In genomic region chr17:65662662-65663061, GRCm38 (mm10) we compare ENCODE assay signal across 28 mouse cellular contexts. TPM values are rescaled to one million over a fixed set of nuclear protein-coding genes. Genes with fewer than 3 reads are reported as not detected.
DNase-seq lines count a peak whose midpoint lies in the region; ATAC-seq and TF ChIP-seq lines count a peak whose summit lies in the region.
"Had no signal": no experiment of that assay in that cellular context is flagged by ENCODE, and none has a peak within 500 bp of the region (broad histone marks: within the 10 kb centered on the region; RNA-seq: fewer than 3 reads in every experiment).

No protein-coding gene starts in this region.

- no peak for TF ChIP-seq CTCF in testis, adult 2 months (IDR thresholded peaks at IDR 0.05; ENCODE audit: control insufficient read depth, insufficient read depth, insufficient replicate concordance, low read depth, low read length)
- no peak for TF ChIP-seq CTCF in bone marrow macrophage, adult 2 months (IDR thresholded peaks at IDR 0.05; ENCODE audit: low read depth, low read length)

- no peak for TF ChIP-seq POLR2A in testis, adult 2 months (IDR thresholded peaks at IDR 0.05; ENCODE audit: control insufficient read depth, low read depth, low read length)
- TF ChIP-seq POLR2A in bone marrow macrophage, adult 2 months (IDR thresholded peaks at IDR 0.05; ENCODE audit: borderline replicate concordance, low read depth, low read length): no peak

- ATAC-seq in liver, embryonic 15.5 days (ENCODE audit: insufficient read depth): no peak
- ATAC-seq in forebrain, embryonic 12.5 days (ENCODE audit: low FRiP score): no peak
- ATAC-seq: forebrain, embryonic 15.5 days; hindbrain, embryonic 16.5 days; intestine, embryonic 15.5 days; midbrain, embryonic 13.5 days; Patski had no signal

- H3K27ac ChIP-seq in testis, adult 2 months (ENCODE audit: control insufficient read depth, insufficient read depth, low read depth, low read length): peak overlapping the region; percentile 65
- H3K27ac ChIP-seq in bone marrow macrophage, adult 2 months (ENCODE audit: insufficient read depth, low read depth, low read length): peak overlapping the region; percentile 60
- peak overlapping the region; percentile 81; the same call in 1 of the 2 replicates for H3K27ac ChIP-seq in liver, embryonic 15.5 days (replicated peaks)
- H3K27ac ChIP-seq in forebrain, embryonic 12.5 days: no peak overlapping the region
- H3K27ac ChIP-seq: embryonic facial prominence, embryonic 12.5 days; forebrain, embryonic 15.5 days; hindbrain, embryonic 10.5 days; intestine, embryonic 15.5 days; limb, embryonic 10.5 days; midbrain, embryonic 13.5 days; neural tube, embryonic 12.5 days had no signal

- no peak overlapping the region for H3K4me2 ChIP-seq in liver, embryonic 15.5 days
- no peak overlapping the region for H3K4me2 ChIP-seq in forebrain, embryonic 12.5 days
- H3K4me2 ChIP-seq: embryonic facial prominence, embryonic 12.5 days; forebrain, embryonic 15.5 days; heart, embryonic 12.5 days; intestine, embryonic 15.5 days; midbrain, embryonic 13.5 days; neural tube, embryonic 12.5 days had no signal

- no peaks in the 10 kb centered on the region for H3K9me3 ChIP-seq in liver, embryonic 15.5 days (replicated peaks)
- no peaks in the 10 kb centered on the region for H3K9me3 ChIP-seq in forebrain, embryonic 12.5 days
- H3K9me3 ChIP-seq: embryonic facial prominence, embryonic 12.5 days; forebrain, embryonic 15.5 days; heart, embryonic 12.5 days; hindbrain, embryonic 10.5 days; intestine, embryonic 15.5 days; limb, embryonic 10.5 days; midbrain, embryonic 13.5 days; neural tube, embryonic 12.5 days had no signal

- no peaks in the 10 kb centered on the region for H3K27me3 ChIP-seq in testis, adult 2 months (ENCODE audit: control insufficient read depth, insufficient read depth, low read length)
- H3K27me3 ChIP-seq in liver, embryonic 15.5 days: no peaks in the 10 kb centered on the region
- H3K27me3 ChIP-seq in forebrain, embryonic 12.5 days: no peaks in the 10 kb centered on the region
- H3K27me3 ChIP-seq: embryonic facial prominence, embryonic 12.5 days; forebrain, embryonic 15.5 days; heart, embryonic 12.5 days; intestine, embryonic 15.5 days; midbrain, embryonic 13.5 days; neural tube, embryonic 12.5 days; Patski had no signal

- H3K4me1 ChIP-seq in testis, adult 2 months (ENCODE audit: control insufficient read depth, insufficient read depth, low read length): peaks cover 5% of the 10 kb centered on the region
- H3K4me1 ChIP-seq in bone marrow macrophage, adult 2 months (ENCODE audit: control insufficient read depth, insufficient read depth, low read length): peaks cover 23% of the 10 kb centered on the region
- peaks cover 31% of the 10 kb centered on the region for H3K4me1 ChIP-seq in liver, embryonic 15.5 days (replicated peaks)
- H3K4me1 ChIP-seq in forebrain, embryonic 12.5 days: no peaks in the 10 kb centered on the region
- H3K4me1 ChIP-seq: forebrain, embryonic 15.5 days; intestine, embryonic 15.5 days; midbrain, embryonic 13.5 days; neural tube, embryonic 12.5 days had no signal

- no peak overlapping the region for H3K4me3 ChIP-seq in testis, adult 2 months (ENCODE audit: control insufficient read depth, low read depth, low read length)
- no peak overlapping the region for H3K4me3 ChIP-seq in bone marrow macrophage, adult 2 months (ENCODE audit: insufficient read depth, low read length)
- H3K4me3 ChIP-seq in liver, embryonic 15.5 days (replicated peaks): no peak overlapping the region
- H3K4me3 ChIP-seq in forebrain, embryonic 12.5 days (replicated peaks): no peak overlapping the region
- H3K4me3 ChIP-seq: embryonic facial prominence, embryonic 12.5 days; erythroblast, embryonic 14.5 days; forebrain, embryonic 15.5 days; heart, embryonic 12.5 days; hindbrain, embryonic 10.5 days; intestine, embryonic 15.5 days; limb, embryonic 10.5 days; midbrain, embryonic 13.5 days; neural tube, embryonic 12.5 days had no signal

- DNase-seq in testis, postnatal 14 days (ENCODE audit: low spot score): no peak
- DNase-seq in MN1 (ENCODE audit: low spot score): no peak
- DNase-seq in thymus, postnatal 36 days: no peak
- DNase-seq: adrenal gland, adult 2 months; cerebellum, adult 18-20 months; cerebellum, postnatal 14 days; heart, postnatal 10 days; kidney, adult 8-10 months; kidney, postnatal 25 days; right cerebral cortex, postnatal 14 days; thymus, postnatal 4 days had no signal

- H3K9ac ChIP-seq in liver, embryonic 15.5 days: no peak overlapping the region
- H3K9ac ChIP-seq in forebrain, embryonic 12.5 days: no peak overlapping the region
- H3K9ac ChIP-seq: embryonic facial prominence, embryonic 12.5 days; forebrain, embryonic 15.5 days; heart, embryonic 12.5 days; intestine, embryonic 15.5 days; midbrain, embryonic 13.5 days; neural tube, embryonic 12.5 days had no signal

- WGBS in liver, embryonic 15.5 days (ENCODE audit: insufficient replicate concordance): 73% methylated on average over 3 of the region's 3 CpGs
- 87% methylated on average over 3 of the region's 3 CpGs for WGBS in forebrain, embryonic 12.5 days

- no peaks in the 10 kb centered on the region for H3K36me3 ChIP-seq in testis, adult 2 months (ENCODE audit: control insufficient read depth, insufficient read depth, low read length)
- H3K36me3 ChIP-seq in liver, embryonic 15.5 days (replicated peaks): no peaks in the 10 kb centered on the region
- H3K36me3 ChIP-seq in forebrain, embryonic 12.5 days (replicated peaks): no peaks in the 10 kb centered on the region
- H3K36me3 ChIP-seq: embryonic facial prominence, embryonic 12.5 days; forebrain, embryonic 15.5 days; heart, embryonic 12.5 days; intestine, embryonic 15.5 days; limb, embryonic 10.5 days had no signal

RNA-seq across cellular contexts. Expression of gene Txndc2, which starts 20.7 kb away (rescaled TPM):
- polyA plus RNA-seq in testis, adult 2 months (2012; rRNA removed): 219 and 252 TPM in 2 replicates
- not detected in 2 replicates for polyA plus RNA-seq in bone marrow macrophage, adult 2 months (2012; ENCODE audit: insufficient read depth, insufficient read length, missing spikeins)
- polyA plus RNA-seq in liver, embryonic 15.5 days (2015; fragmentation: Nextera tagmentation; extraction: Ambion mirVana): not detected in 2 replicates
- 0.17 and 0.28 TPM in 2 replicates for polyA plus RNA-seq in forebrain, embryonic 12.5 days (2016; fragmentation: Nextera tagmentation; extraction: Ambion mirVana)
- polyA plus RNA-seq: erythroblast, embryonic 14.5 days; heart, embryonic 12.5 days; hindbrain, embryonic 16.5 days; intestine, embryonic 15.5 days; limb, embryonic 10.5 days; liver, adult 2 months; lung, embryonic 16.5 days; midbrain, embryonic 13.5 days; Patski had no signal

RNA-seq across cellular contexts. Expression of gene Vapa, which starts 49.3 kb away (rescaled TPM):
- polyA plus RNA-seq in testis, adult 2 months (2012; rRNA removed): 32.0 and 36.9 TPM in 2 replicates
- polyA plus RNA-seq in bone marrow macrophage, adult 2 months (2012; ENCODE audit: insufficient read depth, insufficient read length, missing spikeins): 145 and 149 TPM in 2 replicates
- 57.9 and 63.9 TPM in 2 replicates for polyA plus RNA-seq in liver, embryonic 15.5 days (2015; fragmentation: Nextera tagmentation; extraction: Ambion mirVana)
- polyA plus RNA-seq in forebrain, embryonic 12.5 days (2016; fragmentation: Nextera tagmentation; extraction: Ambion mirVana): 236 and 246 TPM in 2 replicates

Comparison
In these comparisons a context has a peak if more than half of its experiments do, and no peak if none do; other contexts are left out.
1. RNA of gene Txndc2, which starts 20.7 kb away (polyA plus RNA-seq): 219 to 252 TPM in testis, adult 2 months; 0.17 to 0.28 TPM in forebrain, embryonic 12.5 days, not detected in bone marrow macrophage, adult 2 months and not detected in liver, embryonic 15.5 days; every median in the first group is over 100 times any median in the second.